Mouse (Mus musculus): ENCODE measurements around the gene Tmem56. TPM values are rescaled to one million over a fixed set of nuclear protein-coding genes. Genes with fewer than 3 reads are reported as not detected.

Tmem56 gene
- polyA plus RNA-seq, 1 experiment from 2014 or later = 3.0 TPM

GRCm38 (mm10) chr3:121242111-121242936 lies 40.6 kb downstream of the Tmem56 start:
- ATAC-seq (ENCODE audit: low read depth) = 0 out of 2 replicates have a peak, but pooled peaks have one; percentile 35

GRCm38 (mm10) chr3:121240362-121241040 lies 42.4 kb downstream of the Tmem56 start:
- 50% methylated on average over 8 of the region's 8 CpGs for WGBS
- peak; percentile 75; the same call in 1 of the 2 replicates for ATAC-seq (ENCODE audit: low read depth)
- Histone ChIP-seq H3K27ac (replicated peaks; ENCODE audit: low read depth, low read length) (no peak overlapping the region; the same call in 1 of the 2 replicates), H3K9ac (ENCODE audit: low read depth, low read length) (no peak overlapping the region), H3K9me3 (ENCODE audit: control insufficient read depth, low read length) (no peaks in the 10 kb centered on the region), H3K36me3 (ENCODE audit: control insufficient read depth, insufficient read depth, low read length) (no peaks in the 10 kb centered on the region), H3K4me2 (ENCODE audit: low read depth, low read length) (no peak overlapping the region), H3K4me3 (ENCODE audit: low read depth, low read length) (no peak overlapping the region), H3K27me3 (replicated peaks; ENCODE audit: control insufficient read depth, insufficient read depth, low read length) (no peaks in the 10 kb centered on the region), H3K4me1 (ENCODE audit: control insufficient read depth, insufficient read depth, low read length) (peaks cover 20% of the 10 kb centered on the region; the same call in 1 of the 2 replicates)
- DNase-seq (ENCODE audit: low spot score) = peak; percentile 33

More at GRCm38 (mm10) chr3:121242111-121242936, 40.6 kb downstream of the Tmem56 start:
- H3K27ac ChIP-seq (replicated peaks; ENCODE audit: low read depth, low read length) = no peak overlapping the region
- no peaks in the 10 kb centered on the region for H3K36me3 ChIP-seq (ENCODE audit: control insufficient read depth, insufficient read depth, low read length)
- peaks cover 20% of the 10 kb centered on the region; the same call in 1 of the 2 replicates for H3K4me1 ChIP-seq (ENCODE audit: control insufficient read depth, insufficient read depth, low read length)
- H3K9me3 ChIP-seq (ENCODE audit: control insufficient read depth, low read length) = no peaks in the 10 kb centered on the region
- 43% methylated on average over 9 of the region's 9 CpGs for WGBS
- no peak overlapping the region for H3K9ac ChIP-seq (ENCODE audit: low read depth, low read length)
- no peaks in the 10 kb centered on the region for H3K27me3 ChIP-seq (replicated peaks; ENCODE audit: control insufficient read depth, insufficient read depth, low read length)
- peak; percentile 22 for DNase-seq (ENCODE audit: low spot score)
- H3K4me2 ChIP-seq (ENCODE audit: low read depth, low read length) = no peak overlapping the region
- no peak overlapping the region for H3K4me3 ChIP-seq (ENCODE audit: low read depth, low read length)

- no peaks in the 10 kb centered on the region for H3K27me3 ChIP-seq (replicated peaks; ENCODE audit: control insufficient read depth, insufficient read depth, low read length)
- DNase-seq (ENCODE audit: low spot score) = peak; percentile 31
- ATAC-seq (ENCODE audit: low read depth) = no peak
- H3K4me1 ChIP-seq (ENCODE audit: control insufficient read depth, insufficient read depth, low read length) = peaks cover 20% of the 10 kb centered on the region; the same call in 1 of the 2 replicates
- no peaks in the 10 kb centered on the region for H3K9me3 ChIP-seq (ENCODE audit: control insufficient read depth, low read length)
- no peak overlapping the region for H3K27ac ChIP-seq (replicated peaks; ENCODE audit: low read depth, low read length)
- WGBS = 65% methylated on average over 8 of the region's 8 CpGs
- no peak overlapping the region for H3K9ac ChIP-seq (ENCODE audit: low read depth, low read length)
- H3K4me3 ChIP-seq (ENCODE audit: low read depth, low read length) = no peak overlapping the region
- H3K4me2 ChIP-seq (ENCODE audit: low read depth, low read length) = no peak overlapping the region
- no peaks in the 10 kb centered on the region for H3K36me3 ChIP-seq (ENCODE audit: control insufficient read depth, insufficient read depth, low read length)
Measured at GRCm38 (mm10) chr3:121239096-121239495, 43.8 kb downstream of the Tmem56 start.

GRCm38 (mm10) chr3:121224763-121225162 lies 58.1 kb downstream of the Tmem56 start:
- Histone ChIP-seq H3K36me3 (ENCODE audit: control insufficient read depth, insufficient read depth, low read length) (no peaks in the 10 kb centered on the region), H3K27me3 (replicated peaks; ENCODE audit: control insufficient read depth, insufficient read depth, low read length) (no peaks in the 10 kb centered on the region), H3K4me2 (ENCODE audit: low read depth, low read length) (no peak overlapping the region), H3K4me3 (ENCODE audit: low read depth, low read length) (no peak overlapping the region), H3K4me1 (ENCODE audit: control insufficient read depth, insufficient read depth, low read length) (no peaks in the 10 kb centered on the region), H3K9ac (ENCODE audit: low read depth, low read length) (no peak overlapping the region), H3K9me3 (ENCODE audit: control insufficient read depth, low read length) (no peaks in the 10 kb centered on the region), H3K27ac (replicated peaks; ENCODE audit: low read depth, low read length) (no peak overlapping the region)
- ATAC-seq (ENCODE audit: low read depth) = no peak
- 86% methylated on average over 8 of the region's 8 CpGs for WGBS
- no peak for DNase-seq (ENCODE audit: low spot score)

GRCm38 (mm10) chr3:121224185-121224584 lies 58.7 kb downstream of the Tmem56 start:
- no peak for DNase-seq (ENCODE audit: low spot score)
- Histone ChIP-seq H3K9me3 (ENCODE audit: control insufficient read depth, low read length) (no peaks in the 10 kb centered on the region), H3K27ac (replicated peaks; ENCODE audit: low read depth, low read length) (no peak overlapping the region), H3K36me3 (ENCODE audit: control insufficient read depth, insufficient read depth, low read length) (no peaks in the 10 kb centered on the region), H3K4me2 (ENCODE audit: low read depth, low read length) (no peak overlapping the region), H3K9ac (ENCODE audit: low read depth, low read length) (no peak overlapping the region), H3K4me3 (ENCODE audit: low read depth, low read length) (no peak overlapping the region), H3K4me1 (ENCODE audit: control insufficient read depth, insufficient read depth, low read length) (no peaks in the 10 kb centered on the region), H3K27me3 (replicated peaks; ENCODE audit: control insufficient read depth, insufficient read depth, low read length) (no peaks in the 10 kb centered on the region)
- WGBS = 88% methylated on average over 6 of the region's 6 CpGs
- no peak for ATAC-seq (ENCODE audit: low read depth)

- 71% methylated on average over 7 of the region's 7 CpGs for WGBS
- Histone ChIP-seq H3K36me3 (ENCODE audit: control insufficient read depth, insufficient read depth, low read length) (no peaks in the 10 kb centered on the region), H3K27me3 (replicated peaks; ENCODE audit: control insufficient read depth, insufficient read depth, low read length) (no peaks in the 10 kb centered on the region)
Measured at GRCm38 (mm10) chr3:121221987-121222386, 60.9 kb downstream of the Tmem56 start.

GRCm38 (mm10) chr3:121217011-121217410 lies 65.9 kb downstream of the Tmem56 start:
- Histone ChIP-seq H3K27me3 (replicated peaks; ENCODE audit: control insufficient read depth, insufficient read depth, low read length) (no peaks in the 10 kb centered on the region), H3K9ac (ENCODE audit: low read depth, low read length) (no peak overlapping the region), H3K4me2 (ENCODE audit: low read depth, low read length) (no peak overlapping the region), H3K9me3 (ENCODE audit: control insufficient read depth, low read length) (no peaks in the 10 kb centered on the region), H3K4me3 (ENCODE audit: low read depth, low read length) (no peak overlapping the region), H3K36me3 (ENCODE audit: control insufficient read depth, insufficient read depth, low read length) (no peaks in the 10 kb centered on the region), H3K4me1 (ENCODE audit: control insufficient read depth, insufficient read depth, low read length) (no peaks in the 10 kb centered on the region), H3K27ac (replicated peaks; ENCODE audit: low read depth, low read length) (no peak overlapping the region)
- 75% methylated on average over 6 of the region's 6 CpGs for WGBS
- ATAC-seq (ENCODE audit: low read depth) (no peak), DNase-seq (ENCODE audit: low spot score) (no peak)

More at GRCm38 (mm10) chr3:121221987-121222386, 60.9 kb downstream of the Tmem56 start:
- Histone ChIP-seq H3K27ac (replicated peaks; ENCODE audit: low read depth, low read length) (no peak overlapping the region), H3K4me1 (ENCODE audit: control insufficient read depth, insufficient read depth, low read length) (no peaks in the 10 kb centered on the region), H3K9me3 (ENCODE audit: control insufficient read depth, low read length) (no peaks in the 10 kb centered on the region), H3K4me2 (ENCODE audit: low read depth, low read length) (no peak overlapping the region), H3K9ac (ENCODE audit: low read depth, low read length) (no peak overlapping the region), H3K4me3 (ENCODE audit: low read depth, low read length) (no peak overlapping the region)
- DNase-seq (ENCODE audit: low spot score) (no peak), ATAC-seq (ENCODE audit: low read depth) (no peak)

- Histone ChIP-seq H3K9me3 (ENCODE audit: control insufficient read depth, low read length) (no peaks in the 10 kb centered on the region), H3K27me3 (replicated peaks; ENCODE audit: control insufficient read depth, insufficient read depth, low read length) (no peaks in the 10 kb centered on the region), H3K27ac (replicated peaks; ENCODE audit: low read depth, low read length) (no peak overlapping the region), H3K36me3 (ENCODE audit: control insufficient read depth, insufficient read depth, low read length) (no peaks in the 10 kb centered on the region), H3K4me1 (ENCODE audit: control insufficient read depth, insufficient read depth, low read length) (no peaks in the 10 kb centered on the region), H3K9ac (ENCODE audit: low read depth, low read length) (no peak overlapping the region), H3K4me2 (ENCODE audit: low read depth, low read length) (no peak overlapping the region), H3K4me3 (ENCODE audit: low read depth, low read length) (no peak overlapping the region)
- ATAC-seq (ENCODE audit: low read depth) = no peak
- DNase-seq (ENCODE audit: low spot score) = no peak
- WGBS = 72% methylated on average over 3 of the region's 3 CpGs
Measured at GRCm38 (mm10) chr3:121213501-121213900, 69.4 kb downstream of the Tmem56 start.

Data from embryonic facial prominence, embryonic 14.5 days (tissue).